Mouse (Mus musculus): Measurements from ENCODE around the gene Gm20388.

GRCm38 (mm10) chr8:121591178-121592066, 1680.8 kb downstream of the Gm20388 start:
- TF ChIP-seq CTCF (IDR thresholded peaks at IDR 0.05; ENCODE audit: low read depth) (peak; percentile 81), EP300 (IDR thresholded peaks at IDR 0.05; ENCODE audit: low read depth) (no peak)

All from liver, embryonic 14.5 days (tissue).